Mouse (Mus musculus) c-Kit-positive CD71-negative TER-119-negative erythroid progenitor cells, embryonic 14.5 days (primary cell): ENCODE measurements around the gene Nat9.

Source experiments
- DNase-seq: peaks from one replicate; pipeline ENCODE4 v3.0.0-alpha.2; 2013; ENCODE audit warnings: low read depth

Nat9 gene

GRCm38 (mm10) chr11:115153088-115153487 is 34.6 kb downstream of the Nat9 start:
- no peak for DNase-seq

DNA sequence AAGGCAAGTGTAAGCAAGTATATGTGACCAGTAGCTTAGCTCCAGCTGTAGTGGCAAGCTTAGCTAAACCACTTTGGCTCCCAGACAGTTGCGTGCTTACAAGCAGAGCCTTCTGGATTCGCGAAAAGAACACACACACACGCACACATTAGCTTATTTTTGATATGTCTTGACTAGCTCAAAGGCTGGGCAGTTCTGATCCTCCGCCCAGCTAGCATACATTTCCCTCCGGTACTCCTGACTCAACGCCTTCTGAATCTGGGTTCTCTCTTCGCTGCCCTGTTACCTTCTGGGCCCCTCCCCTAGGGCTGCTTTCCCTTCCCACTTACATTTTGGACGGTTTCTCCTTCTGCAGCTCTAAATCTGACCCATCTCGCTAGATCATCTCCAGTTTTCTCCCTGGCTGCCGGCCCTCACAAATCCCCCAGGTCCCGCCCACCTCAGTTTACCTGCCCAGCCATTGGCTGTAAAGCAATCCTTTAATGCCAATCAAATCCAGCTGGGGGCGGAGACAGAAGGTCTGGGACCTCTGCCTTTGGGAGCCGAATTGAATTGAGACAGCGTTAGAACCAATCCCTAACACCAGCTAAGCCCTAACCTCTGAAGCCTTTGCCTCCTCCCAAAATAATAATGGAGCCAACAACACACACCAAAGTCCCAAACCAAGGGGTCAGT is 35.8 kb downstream of the Nat9 start:
- no peak for DNase-seq

GRCm38 (mm10) chr11:115150741-115151254 is 36.9 kb downstream of the Nat9 start:
- no peak for DNase-seq

DNA sequence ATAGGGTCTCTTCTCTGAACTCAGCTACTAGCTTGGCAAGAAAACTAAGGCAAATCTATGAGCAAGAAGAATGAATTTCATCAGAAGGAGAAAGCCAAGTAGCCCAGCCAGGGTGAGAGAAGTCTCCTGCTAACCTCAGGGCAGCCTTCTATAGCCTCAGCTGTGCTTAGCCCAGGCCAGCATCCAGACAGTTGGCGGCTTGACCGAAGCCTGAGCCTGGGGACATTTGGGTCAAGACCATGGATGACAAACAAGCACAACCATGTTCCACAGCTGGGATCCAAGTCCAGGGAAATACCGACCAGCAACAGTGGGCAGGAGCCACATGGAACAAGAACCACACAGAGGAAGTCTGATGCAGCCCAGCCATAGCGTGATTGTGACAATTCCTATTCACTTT is 39.8 kb downstream of the Nat9 start:
- no peak for DNase-seq

DNA sequence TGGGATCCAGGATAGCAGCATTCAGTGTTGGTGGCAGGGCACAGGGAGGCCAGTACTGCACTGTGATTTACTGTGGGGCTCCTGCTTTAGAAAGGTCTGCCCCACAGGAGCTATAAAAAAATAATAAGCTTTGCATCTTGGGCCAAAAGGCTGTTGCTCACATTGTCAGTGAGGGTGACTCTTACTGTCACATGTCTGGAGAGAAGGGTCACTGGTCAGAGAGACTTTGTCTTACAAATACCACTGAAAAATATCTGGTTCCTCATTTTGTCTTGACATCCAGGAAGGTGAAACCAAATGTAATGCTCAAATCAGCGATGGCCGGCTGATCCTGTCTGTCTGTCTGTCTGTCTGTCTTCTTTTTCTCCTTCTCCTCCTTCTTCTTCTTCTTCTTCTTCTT is 45.7 kb downstream of the Nat9 start:
- DNase-seq, result no peak

DNA sequence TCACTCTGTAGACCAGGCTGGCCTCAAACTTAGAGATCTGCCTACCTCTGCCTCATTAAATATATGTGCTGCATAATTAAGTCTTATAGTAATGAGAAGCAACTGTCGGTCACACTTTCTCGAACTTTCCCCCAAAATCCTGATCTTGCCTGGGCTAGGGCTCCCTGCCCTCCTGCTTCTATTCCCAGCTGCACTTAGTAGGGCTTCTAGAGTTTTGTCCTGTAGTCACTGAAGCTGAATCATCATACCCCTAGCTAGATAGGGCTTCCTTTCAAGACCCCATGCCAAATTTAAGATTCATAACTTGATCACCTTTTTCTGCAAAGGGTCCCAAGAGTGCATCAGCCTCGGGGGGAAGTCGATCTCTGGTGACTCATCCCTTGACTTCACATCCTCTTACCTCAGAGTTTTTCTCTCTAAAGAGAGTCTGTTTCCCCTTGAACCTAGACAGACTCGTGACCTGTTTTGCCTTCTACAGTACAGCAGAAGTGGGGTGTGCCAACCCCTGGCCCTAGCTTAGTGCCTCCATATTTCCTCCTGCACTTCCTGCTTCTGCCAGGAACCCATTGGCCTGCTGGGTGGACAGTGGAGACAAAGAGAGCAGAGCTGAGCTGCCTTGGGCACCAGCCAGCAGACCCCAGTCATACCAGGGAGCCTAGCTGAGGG is 48.9 kb downstream of the Nat9 start:
- no peak for DNase-seq

DNA sequence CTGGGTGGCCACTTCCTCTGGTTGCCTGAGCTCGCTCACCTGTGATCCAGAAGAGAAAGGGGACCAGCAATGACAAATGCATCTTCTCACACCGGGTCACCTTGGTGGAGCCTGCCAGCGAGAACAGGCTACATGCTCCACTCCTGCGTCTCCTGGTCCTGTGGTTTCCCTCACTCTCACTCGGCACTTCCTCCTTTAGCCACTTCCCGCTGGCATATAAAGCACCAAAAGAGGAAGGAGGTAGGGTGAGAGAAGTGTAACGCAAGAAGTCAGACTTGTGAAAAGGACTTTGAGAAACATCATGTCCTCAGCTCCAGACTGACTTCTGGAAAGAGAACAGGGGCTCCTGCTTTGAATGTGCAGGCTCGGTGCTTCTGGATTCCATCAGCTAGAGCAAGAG is 53.9 kb downstream of the Nat9 start, which contains the start of gene Cd300lf:
Gene Cd300lf (minus strand): TSS at position 193 of the 400 bp plus-strand sequence.
- DNase-seq, result no peak
